Mouse (Mus musculus) heart, adult 2 months (tissue): ENCODE data around the gene Cox10.

Experiments used
- CTCF ChIP-seq: fragments of 200-600 bp; IDR thresholded peaks from 2 replicates; pipeline ENCODE4 v1.8.1; 2022; ENCODE audit warnings: antibody characterized with exemption, mild to moderate bottlenecking, moderate library complexity
- EP300 ChIP-seq: fragments of 200-500 bp; IDR thresholded peaks from 2 replicates; pipeline ENCODE4 v1.6.1; 2011; ENCODE audit warnings: low read depth, low read length, control low read depth; ENCODE audit not compliant: insufficient read depth
- POLR2A ChIP-seq: fragments of 200-500 bp; IDR thresholded peaks from 2 replicates; pipeline ENCODE4 v1.6.1; 2011; ENCODE audit warnings: mild to moderate bottlenecking, low read depth, low read length, control low read depth; ENCODE audit not compliant: insufficient read depth

DNA sequence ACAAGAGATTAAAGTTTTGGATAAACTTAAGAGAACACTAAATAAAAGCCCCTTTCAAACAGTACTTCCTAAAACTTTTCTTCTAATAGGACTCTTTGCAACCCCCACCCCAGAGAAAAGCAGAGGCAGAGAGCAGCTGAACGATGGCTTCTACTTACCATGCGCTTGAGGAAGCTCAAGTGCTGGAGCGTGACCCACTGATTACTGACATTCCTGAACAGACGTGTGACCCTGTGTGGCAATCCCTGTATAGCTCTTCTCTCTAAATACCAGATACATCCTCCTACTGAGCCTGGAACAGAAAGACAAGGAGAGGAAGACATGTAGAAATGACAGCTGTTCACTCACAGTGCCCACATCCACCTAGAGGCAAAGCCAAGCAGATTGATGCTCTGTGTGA lies 5.9 kb downstream of the Cox10 start:
- TF ChIP-seq CTCF (no peak), POLR2A (no peak), EP300 (peak; percentile 90)
